Mouse (Mus musculus) heart, postnatal 0 days (tissue): ENCODE results near the gene Trio.

ENCODE experiments used
- CTCF ChIP-seq: IDR thresholded peaks from 2 replicates; pipeline ENCODE4 v1.5.1; 2016; ENCODE audit warnings: antibody characterized with exemption, control low read depth, low read depth
- EP300 ChIP-seq: IDR thresholded peaks from 2 replicates; pipeline ENCODE4 v1.6.1; 2016; ENCODE audit warnings: antibody characterized with exemption, low read depth

- no peak for TF ChIP-seq CTCF
- no peak for TF ChIP-seq EP300
Measured at GRCm38 (mm10) chr15:27803568-27804345, 221.9 kb downstream of the Trio start.
